Mouse (Mus musculus) testis, postnatal 10 days (tissue): ENCODE measurements around the gene Olfr1031.
"Not testable (repeated sequence)": the region's sequence is repeated elsewhere in the genome, so short reads cannot be mapped to it uniquely, and the experiment has no call there.

Experiments used
- DNase-seq: peaks from one replicate; pipeline ENCODE4 v3.0.0; 2021; ENCODE audit warnings: low spot score

Gene Olfr1031

GRCm38 (mm10) chr2:85990004-85990403, at the start of gene Olfr1031:
Gene Olfr1031, plus strand, starts transcription at chr2:85990304.
- no peak for DNase-seq

- DNase-seq, result no peak
Observed at GRCm38 (mm10) chr2:85950137-85950536, 40.0 kb upstream of the Olfr1031 start, which contains the start of gene Olfr1028. Gene Olfr1028, plus strand, starts transcription at chr2:85950437.

- DNase-seq, result no peak
Observed at GRCm38 (mm10) chr2:85973595-85973994, 16.5 kb upstream of the Olfr1031 start, which contains the start of gene Olfr1029. Gene Olfr1029, plus strand, starts transcription at chr2:85973895.

- no peak for DNase-seq
Observed at GRCm38 (mm10) chr2:85978976-85979375, 11.1 kb upstream of the Olfr1031 start, which contains the start of gene Olfr1030. Gene Olfr1030, plus strand, starts transcription at chr2:85979276.

- no peak for DNase-seq
Observed at GRCm38 (mm10) chr2:86005240-86005639, 15.1 kb downstream of the Olfr1031 start, which contains the start of gene Olfr1032. Gene Olfr1032, plus strand, starts transcription at chr2:86005540.

GRCm38 (mm10) chr2:86020406-86020805, 30.3 kb downstream of the Olfr1031 start, which contains the start of gene Olfr1033:
Gene Olfr1033, plus strand, starts transcription at chr2:86020633.
- DNase-seq, result not testable (repeated sequence)

- DNase-seq, result not testable (repeated sequence)
Observed at GRCm38 (mm10) chr2:86021518-86021917, 31.4 kb downstream of the Olfr1031 start.
